Mouse (Mus musculus) erythroblast, embryonic 14.5 days (primary cell): ENCODE measurements around the gene Dock3. TPM values are rescaled to one million over a fixed set of nuclear protein-coding genes. Genes with fewer than 3 reads are reported as not detected.
A peak's percentile ranks its signal among the peaks of the same experiment; 100 is the strongest.

Experiments
- H3K27me3 ChIP-seq: 2 replicates; pipeline ENCODE4 v1.6.1; 2012; ENCODE audit warnings: inconsistent platforms; ENCODE audit not compliant: control insufficient read depth
- H3K36me3 ChIP-seq: 2 replicates; pipeline ENCODE4 v1.6.1; 2012; ENCODE audit warnings: mild to moderate bottlenecking, inconsistent platforms; ENCODE audit not compliant: control insufficient read depth
- H3K4me1 ChIP-seq: 2 replicates; pipeline ENCODE4 v1.6.1; 2012; ENCODE audit warnings: inconsistent platforms; ENCODE audit not compliant: control insufficient read depth
- H3K4me3 ChIP-seq: replicated peaks from 2 replicates; pipeline ENCODE3; 2012; ENCODE audit warnings: moderate library complexity, mild to moderate bottlenecking, inconsistent platforms
- H3K9me3 ChIP-seq: 2 replicates; pipeline ENCODE4 v1.6.1; 2012; ENCODE audit warnings: low read length, inconsistent platforms, mixed read lengths; ENCODE audit not compliant: control insufficient read depth
- GATA1 ChIP-seq: IDR thresholded peaks from 2 replicates; pipeline ENCODE4 v1.6.1; 2012; ENCODE audit warnings: low read length, inconsistent platforms, mixed read lengths
- TAL1 ChIP-seq: IDR thresholded peaks from 3 replicates; pipeline ENCODE4 v1.6.1; 2012; ENCODE audit warnings: low read length, inconsistent platforms, mixed read lengths
- polyA plus RNA-seq: library from polyadenylated mRNA; stranded (reverse); fragments of >175 nt; gene quantifications from 2 replicates; pipeline ENCODE4 v1.2.3, GENCODE M21; 2012

Gene Dock3
- polyA plus RNA-seq, result 0.07 TPM in 1 of 2 replicates, not detected in the other

- peak within 1 kb of the TSS; percentile 28 for H3K4me3 ChIP-seq
- no peaks in the 10 kb centered on the region; the same call in 1 of the 2 replicates for H3K9me3 ChIP-seq
- TF ChIP-seq TAL1 (no peak), GATA1 (no peak)
- peaks cover 2% of the 10 kb centered on the region; the same call in 1 of the 2 replicates for H3K4me1 ChIP-seq
- H3K27me3 ChIP-seq, result peaks cover 84% of the 10 kb centered on the region
- no peaks in the 10 kb centered on the region for H3K36me3 ChIP-seq
These were observed at the start of gene Dock3 for GRCm38 (mm10) chr9:107231539-107232139. Gene Dock3 (minus strand): TSS chr9:107231909.

DNA sequence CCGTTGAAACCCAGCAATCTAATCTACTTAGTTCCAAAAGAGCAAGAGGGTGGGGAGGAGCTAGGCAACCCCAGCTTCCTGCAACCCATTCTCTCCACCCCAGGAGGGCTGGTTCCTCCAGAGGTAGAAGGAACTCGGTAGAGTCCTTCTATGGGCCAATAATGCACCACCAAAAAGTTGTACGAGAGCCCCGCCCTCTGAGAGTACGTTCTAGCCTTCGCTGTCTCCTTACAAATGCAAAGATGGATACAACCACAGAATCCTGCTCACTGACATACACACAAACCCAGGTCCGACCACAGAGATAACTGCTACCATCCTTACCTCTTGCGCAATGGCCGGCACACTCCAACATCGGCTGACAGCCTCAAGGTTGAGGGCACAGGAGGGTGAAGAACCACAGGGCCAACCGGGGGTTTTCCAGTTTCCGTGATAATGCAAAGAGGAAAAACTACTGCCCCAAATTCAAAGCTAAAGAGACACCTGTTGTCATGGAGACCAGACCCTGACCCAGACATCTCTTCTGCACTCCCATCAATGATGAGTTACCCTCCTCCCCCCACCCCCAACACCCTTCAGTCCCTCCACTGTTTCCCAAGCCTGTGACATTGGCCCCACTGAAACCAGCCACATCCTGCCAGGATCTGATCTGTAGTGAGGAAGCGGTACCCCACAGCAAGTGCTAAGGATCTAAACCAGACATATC lies 48.8 kb upstream of the Dock3 start:
- Histone ChIP-seq H3K9me3 (no peaks in the 10 kb centered on the region), H3K4me3 (no peak overlapping the region), H3K4me1 (peaks cover 3% of the 10 kb centered on the region; the same call in 1 of the 2 replicates)

DNA sequence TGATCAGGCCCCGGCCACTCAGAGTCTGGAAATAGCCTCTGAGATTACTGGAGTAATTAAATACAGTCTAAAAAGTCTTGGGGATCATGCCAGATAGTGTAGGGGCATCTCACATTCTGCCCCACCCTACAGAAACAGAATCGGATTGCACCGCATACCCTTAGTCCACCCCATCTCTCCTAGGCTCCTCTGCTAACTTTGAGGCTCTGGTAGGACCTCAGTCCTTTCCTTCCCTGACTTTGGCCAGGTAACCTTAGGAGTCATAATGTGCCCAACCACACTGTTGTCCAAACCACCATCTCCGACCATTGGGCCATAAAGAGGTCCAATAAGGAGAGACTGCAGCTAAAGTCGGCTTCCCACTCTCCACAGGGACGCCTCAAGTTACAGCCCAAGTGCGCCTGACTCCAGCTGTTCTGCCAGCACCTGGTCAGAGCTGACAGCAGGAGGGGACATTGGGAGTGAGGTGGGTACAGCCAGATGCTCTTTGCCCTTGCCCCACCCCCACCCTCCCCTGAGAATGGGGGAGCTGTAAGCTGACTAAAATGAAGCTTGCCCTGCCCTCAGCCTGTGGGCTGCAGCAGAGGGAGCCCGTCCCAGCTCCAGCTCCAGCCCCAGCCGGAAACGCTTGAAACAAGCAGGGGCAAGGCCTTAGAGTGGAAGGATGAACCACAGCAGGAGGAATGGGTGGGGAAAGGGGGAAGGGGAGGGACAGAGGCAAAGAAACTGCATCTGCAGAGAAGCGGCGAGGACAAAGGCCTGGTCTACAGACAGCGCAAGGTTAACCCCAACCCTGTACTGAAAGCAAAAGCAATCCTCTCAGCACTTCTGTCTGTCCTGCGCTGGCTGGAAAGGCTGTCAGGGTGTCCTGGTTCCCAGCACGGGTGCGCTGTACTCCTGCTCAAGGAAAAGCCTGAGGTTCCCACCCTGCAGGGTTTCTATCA lies 47.9 kb upstream of the Dock3 start:
- Histone ChIP-seq H3K36me3 (no peaks in the 10 kb centered on the region), H3K4me1 (0 out of 2 replicates have a peak, but pooled peaks cover 1% of the 10 kb centered on the region), H3K27me3 (no peaks in the 10 kb centered on the region), H3K9me3 (no peaks in the 10 kb centered on the region), H3K4me3 (no peak overlapping the region)
- TF ChIP-seq GATA1 (no peak), TAL1 (no peak)

More for the DNA sequence above, 48.8 kb upstream of the Dock3 start:
- TF ChIP-seq TAL1 (no peak), GATA1 (no peak)
- no peaks in the 10 kb centered on the region for H3K27me3 ChIP-seq
- H3K36me3 ChIP-seq, result no peaks in the 10 kb centered on the region

- TF ChIP-seq GATA1 (no peak), TAL1 (no peak)
- Histone ChIP-seq H3K9me3 (no peaks in the 10 kb centered on the region), H3K36me3 (no peaks in the 10 kb centered on the region), H3K4me1 (0 out of 2 replicates have a peak, but pooled peaks cover 1% of the 10 kb centered on the region), H3K4me3 (no peak overlapping the region), H3K27me3 (no peaks in the 10 kb centered on the region)
These were observed 47.0 kb upstream of the Dock3 start for GRCm38 (mm10) chr9:107278527-107279377.

- Histone ChIP-seq H3K4me1 (0 out of 2 replicates have a peak, but pooled peaks cover 1% of the 10 kb centered on the region), H3K4me3 (no peak overlapping the region), H3K27me3 (no peaks in the 10 kb centered on the region), H3K9me3 (no peaks in the 10 kb centered on the region), H3K36me3 (no peaks in the 10 kb centered on the region)
- TF ChIP-seq GATA1, result no peak
- no peak for TF ChIP-seq TAL1
These were observed 46.4 kb upstream of the Dock3 start for GRCm38 (mm10) chr9:107278126-107278525.

DNA sequence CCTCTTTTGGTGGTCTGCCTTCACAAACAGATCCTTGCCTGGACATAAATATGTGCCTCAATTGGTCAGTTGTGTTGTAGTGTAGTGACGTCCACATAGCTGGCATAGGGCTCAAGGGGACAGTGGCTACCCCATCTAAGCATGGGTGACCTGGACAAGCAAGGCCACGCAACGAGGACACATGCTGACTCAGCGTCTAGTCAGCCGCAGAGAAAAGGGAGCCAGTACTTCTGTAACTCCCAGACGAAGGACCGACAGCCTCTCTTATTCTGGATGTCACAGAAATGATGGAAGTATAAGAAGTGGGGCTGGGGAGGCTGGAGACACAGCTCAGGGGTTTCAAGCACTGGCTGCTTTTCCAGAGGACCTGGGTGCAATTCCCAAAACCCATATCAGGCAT lies 45.9 kb upstream of the Dock3 start:
- no peak overlapping the region for H3K4me3 ChIP-seq
- H3K4me1 ChIP-seq, result 0 out of 2 replicates have a peak, but pooled peaks cover 1% of the 10 kb centered on the region
- no peaks in the 10 kb centered on the region for H3K27me3 ChIP-seq
- H3K9me3 ChIP-seq, result no peaks in the 10 kb centered on the region
- H3K36me3 ChIP-seq, result no peaks in the 10 kb centered on the region
- no peak for TF ChIP-seq TAL1
- TF ChIP-seq GATA1, result no peak

- TF ChIP-seq TAL1 (no peak), GATA1 (no peak)
- Histone ChIP-seq H3K9me3 (no peaks in the 10 kb centered on the region), H3K4me1 (0 out of 2 replicates have a peak, but pooled peaks cover 1% of the 10 kb centered on the region), H3K4me3 (no peak overlapping the region), H3K36me3 (no peaks in the 10 kb centered on the region), H3K27me3 (no peaks in the 10 kb centered on the region)
These were observed 44.0 kb upstream of the Dock3 start for GRCm38 (mm10) chr9:107275710-107276109.

DNA sequence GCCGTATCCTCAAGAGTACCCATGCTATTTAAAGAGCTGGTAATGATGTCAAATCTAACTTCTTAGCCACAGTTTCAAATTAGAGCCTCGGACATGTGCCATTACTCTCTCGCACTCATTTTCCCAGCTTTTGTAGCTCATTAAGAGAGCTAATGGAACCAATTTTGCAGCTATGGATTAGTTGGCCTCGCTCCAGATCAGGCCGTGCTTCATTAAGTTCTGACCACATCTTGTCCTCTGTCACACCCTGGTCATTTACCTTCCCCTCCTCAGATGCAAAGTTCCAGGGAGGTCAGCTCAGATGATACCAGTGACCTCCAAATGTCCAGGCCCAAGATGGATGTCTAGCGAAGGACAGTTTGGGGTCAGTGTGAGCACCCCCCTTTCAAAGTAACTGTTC lies 43.0 kb upstream of the Dock3 start:
- no peak overlapping the region for H3K4me3 ChIP-seq
- H3K9me3 ChIP-seq, result no peaks in the 10 kb centered on the region
- H3K4me1 ChIP-seq, result 0 out of 2 replicates have a peak, but pooled peaks cover 1% of the 10 kb centered on the region
- no peaks in the 10 kb centered on the region for H3K27me3 ChIP-seq
- TF ChIP-seq GATA1 (no peak), TAL1 (no peak)
- no peaks in the 10 kb centered on the region for H3K36me3 ChIP-seq
